Mouse (Mus musculus) neural tube, embryonic 14.5 days (tissue): ENCODE measurements around the gene Olfr1373. TPM values are rescaled to one million over a fixed set of nuclear protein-coding genes. Genes with fewer than 3 reads are reported as not detected.
"Not testable (repeated sequence)": the region's sequence is repeated elsewhere in the genome, so short reads cannot be mapped to it uniquely, and the experiment has no call there.

ENCODE experiments used
- ATAC-seq: fragments of 200-750 bp; cut with Nextera tagmentation; 2 replicates; pipeline ENCODE4 v1.8.0; 2017; ENCODE audit warnings: low read depth, mild to moderate bottlenecking, moderate TSS enrichment, moderate library complexity
- H3K27ac ChIP-seq: fragments of 300-500 bp; sonication (generic); 2 replicates; pipeline ENCODE4 v1.5.1; 2014; ENCODE audit warnings: low read depth, mild to moderate bottlenecking, control low read depth, low read length, moderate library complexity, mixed read lengths
- H3K27me3 ChIP-seq: fragments of 300-500 bp; sonication (generic); 2 replicates; pipeline ENCODE4 v1.6.1; 2014; ENCODE audit warnings: low read length; ENCODE audit not compliant: control insufficient read depth, insufficient read depth
- H3K36me3 ChIP-seq: fragments of 300-500 bp; sonication (generic); 2 replicates; pipeline ENCODE4 v1.6.1; 2014; ENCODE audit warnings: low read length, mixed read lengths; ENCODE audit not compliant: control insufficient read depth, insufficient read depth
- H3K4me1 ChIP-seq: fragments of 300-500 bp; sonication (generic); 2 replicates; pipeline ENCODE4 v1.6.1; 2014; ENCODE audit warnings: low read length; ENCODE audit not compliant: control insufficient read depth, insufficient read depth
- H3K4me2 ChIP-seq: fragments of 300-500 bp; sonication (generic); 2 replicates; pipeline ENCODE4 v1.6.1; 2014; ENCODE audit warnings: mild to moderate bottlenecking, low read depth, low read length, control low read depth
- H3K4me3 ChIP-seq: fragments of 300-500 bp; sonication (generic); 2 replicates; pipeline ENCODE4 v1.5.1; 2014; ENCODE audit warnings: low read depth, low read length, control low read depth, mixed read lengths
- H3K9ac ChIP-seq: fragments of 300-500 bp; sonication (generic); replicated peaks from 2 replicates; pipeline ENCODE4 v1.6.1; 2014; ENCODE audit warnings: low read depth, mild to moderate bottlenecking, control low read depth, low read length, mixed read lengths
- H3K9me3 ChIP-seq: fragments of 300-500 bp; sonication (generic); 2 replicates; pipeline ENCODE4 v1.6.1; 2016; ENCODE audit warnings: low read length; ENCODE audit not compliant: control insufficient read depth
- WGBS: fragments of 180-500 bp; shearing (Covaris S2); extraction: QIAGEN DNeasy Blood & Tissue Kit; methylation state at CpG from one replicate; pipeline ENCODE4 v1.1.7; 2014; 5-methylcytosine and 5-hydroxymethylcytosine counted together
- polyA plus RNA-seq: library from polyadenylated mRNA; unstranded; fragments of >200 nt; fragmentation: Nextera tagmentation; extraction: Ambion mirVana; gene quantifications from 2 replicates; pipeline ENCODE4 v1.2.1, GENCODE M21; 2014

The Olfr1373 gene
- not detected in 2 replicates for polyA plus RNA-seq

GRCm38 (mm10) chr11:52145428-52145827 lies at the start of gene Olfr1373:
Gene Olfr1373, minus strand, starts transcription at chr11:52145528.
- not testable (repeated sequence) for H3K4me2 ChIP-seq, H3K9ac ChIP-seq, H3K36me3 ChIP-seq, H3K9me3 ChIP-seq, H3K4me1 ChIP-seq, H3K4me3 ChIP-seq, ATAC-seq, H3K27me3 ChIP-seq, H3K27ac ChIP-seq
- 88% methylated on average over 1 of the region's 1 CpGs for WGBS

- not testable (repeated sequence) for H3K27ac ChIP-seq, H3K36me3 ChIP-seq, H3K4me1 ChIP-seq, H3K4me2 ChIP-seq, ATAC-seq, H3K9me3 ChIP-seq, H3K27me3 ChIP-seq, H3K9ac ChIP-seq, H3K4me3 ChIP-seq
- WGBS = 90% methylated on average over 4 of the region's 4 CpGs
These were observed 35.3 kb upstream of the Olfr1373 start for GRCm38 (mm10) chr11:52180651-52181050.

GRCm38 (mm10) chr11:52179897-52180296 lies 34.6 kb upstream of the Olfr1373 start:
- not testable (repeated sequence) for H3K9me3 ChIP-seq, H3K27me3 ChIP-seq, H3K36me3 ChIP-seq, ATAC-seq, H3K27ac ChIP-seq, H3K9ac ChIP-seq, H3K4me1 ChIP-seq, H3K4me2 ChIP-seq, H3K4me3 ChIP-seq
- no CpG with 5 or more reads among the region's 3 CpGs for WGBS

GRCm38 (mm10) chr11:52168461-52168860 lies 23.1 kb upstream of the Olfr1373 start:
- Histone ChIP-seq H3K9me3 (no peaks in the 10 kb centered on the region), H3K9ac (no peak overlapping the region), H3K27me3 (no peaks in the 10 kb centered on the region)

GRCm38 (mm10) chr11:52167901-52168302 lies 22.6 kb upstream of the Olfr1373 start:
- WGBS = 1% methylated on average over 16 of the region's 42 CpGs
- not testable (repeated sequence) for H3K27ac ChIP-seq, H3K9me3 ChIP-seq, H3K9ac ChIP-seq, H3K27me3 ChIP-seq, H3K4me1 ChIP-seq, H3K36me3 ChIP-seq
- peak; percentile 49; the same call in 1 of the 2 replicates for ATAC-seq
- Histone ChIP-seq H3K4me3 (peak overlapping the region; percentile 28), H3K4me2 (peak overlapping the region; percentile 48)

More at GRCm38 (mm10) chr11:52168461-52168860, 23.1 kb upstream of the Olfr1373 start:
- H3K36me3 ChIP-seq = no peaks in the 10 kb centered on the region
- no peaks in the 10 kb centered on the region for H3K4me1 ChIP-seq
- peak overlapping the region; percentile 28 for H3K4me3 ChIP-seq
- 22% methylated on average over 12 of the region's 12 CpGs for WGBS
- ATAC-seq = no peak
- no peak overlapping the region for H3K27ac ChIP-seq
- H3K4me2 ChIP-seq = peak overlapping the region; percentile 48

GRCm38 (mm10) chr11:52167126-52167525 lies 21.8 kb upstream of the Olfr1373 start:
- Histone ChIP-seq H3K9ac (no peak overlapping the region), H3K4me1 (no peaks in the 10 kb centered on the region), H3K4me2 (no peak overlapping the region), H3K27ac (no peak overlapping the region), H3K27me3 (no peaks in the 10 kb centered on the region), H3K36me3 (no peaks in the 10 kb centered on the region), H3K4me3 (no peak overlapping the region), H3K9me3 (no peaks in the 10 kb centered on the region)
- ATAC-seq = no peak
- WGBS = 2% methylated on average over 21 of the region's 21 CpGs

- H3K27ac ChIP-seq = no peak overlapping the region
- WGBS = 48% methylated on average over 10 of the region's 10 CpGs
- ATAC-seq = no peak
- H3K4me3 ChIP-seq = no peak overlapping the region
- H3K4me2 ChIP-seq = no peak overlapping the region
- H3K9me3 ChIP-seq = no peaks in the 10 kb centered on the region
- H3K4me1 ChIP-seq = no peaks in the 10 kb centered on the region
- no peaks in the 10 kb centered on the region for H3K36me3 ChIP-seq
- H3K27me3 ChIP-seq = no peaks in the 10 kb centered on the region
- no peak overlapping the region for H3K9ac ChIP-seq
These were observed 18.6 kb upstream of the Olfr1373 start for GRCm38 (mm10) chr11:52163926-52164325.

- H3K27ac ChIP-seq, H3K4me3 ChIP-seq, H3K36me3 ChIP-seq, H3K9ac ChIP-seq, H3K27me3 ChIP-seq, H3K4me2 ChIP-seq, H3K9me3 ChIP-seq, H3K4me1 ChIP-seq: not testable (repeated sequence)
- ATAC-seq = peak; percentile 75; the same call in 1 of the 2 replicates
- 41% methylated on average over 4 of the region's 4 CpGs for WGBS
These were observed 1.7 kb downstream of the Olfr1373 start for GRCm38 (mm10) chr11:52143675-52144074.

- no peak for ATAC-seq
- H3K9me3 ChIP-seq = no peaks in the 10 kb centered on the region
- H3K4me1 ChIP-seq = no peaks in the 10 kb centered on the region
- WGBS = 83% methylated on average over 7 of the region's 7 CpGs
- H3K4me2 ChIP-seq = no peak overlapping the region
- H3K36me3 ChIP-seq = no peaks in the 10 kb centered on the region
- H3K4me3 ChIP-seq = no peak overlapping the region
- H3K27me3 ChIP-seq = no peaks in the 10 kb centered on the region
- no peak overlapping the region for H3K9ac ChIP-seq
- no peak overlapping the region for H3K27ac ChIP-seq
These were observed 14.8 kb downstream of the Olfr1373 start for GRCm38 (mm10) chr11:52130451-52131068.
